Mouse (Mus musculus): ENCODE measurements at regions not wholly inside any gene's neighbourhood (a gene's known extent, or its start where the extent isn't known, plus 50 kb on each side); places are given as distances from the start of the nearest gene placed in this dataset.

DNA sequence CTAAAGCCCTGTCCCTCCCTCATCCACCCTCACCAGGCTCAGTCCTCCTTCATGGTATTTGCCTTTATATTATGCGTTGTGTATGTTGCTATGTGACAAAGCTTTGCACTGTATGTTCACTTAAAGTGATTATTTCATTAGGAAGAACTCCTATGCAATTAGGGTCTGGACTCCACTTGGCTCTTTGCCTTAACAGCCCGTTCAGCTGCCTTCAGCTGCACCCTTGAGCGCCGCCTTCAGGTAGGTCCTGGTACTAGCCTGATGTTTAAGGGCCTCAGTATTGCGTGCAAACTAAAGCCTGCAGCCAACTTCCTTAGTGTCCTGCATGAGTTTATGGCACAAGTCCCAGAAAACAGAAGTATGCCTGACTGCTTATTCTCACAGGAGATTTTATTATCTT, 101.9 kb upstream of the Rasgrp1 start:
- no peak for TF ChIP-seq POLR2A (IDR thresholded peaks at IDR 0.05; ENCODE audit: borderline replicate concordance, low read depth, low read length)
- TF ChIP-seq CTCF (IDR thresholded peaks at IDR 0.05; ENCODE audit: low read depth, low read length) = peak; percentile 68; the same call in 1 of the 2 replicates
- H3K4me1 ChIP-seq (ENCODE audit: control insufficient read depth, insufficient read depth, low read length) = peaks cover 11% of the 10 kb centered on the region
- H3K27ac ChIP-seq (ENCODE audit: insufficient read depth, low read depth, low read length) = no peak overlapping the region; the same call in 1 of the 2 replicates
- no peak overlapping the region for H3K4me3 ChIP-seq (ENCODE audit: insufficient read depth, low read length)

DNA sequence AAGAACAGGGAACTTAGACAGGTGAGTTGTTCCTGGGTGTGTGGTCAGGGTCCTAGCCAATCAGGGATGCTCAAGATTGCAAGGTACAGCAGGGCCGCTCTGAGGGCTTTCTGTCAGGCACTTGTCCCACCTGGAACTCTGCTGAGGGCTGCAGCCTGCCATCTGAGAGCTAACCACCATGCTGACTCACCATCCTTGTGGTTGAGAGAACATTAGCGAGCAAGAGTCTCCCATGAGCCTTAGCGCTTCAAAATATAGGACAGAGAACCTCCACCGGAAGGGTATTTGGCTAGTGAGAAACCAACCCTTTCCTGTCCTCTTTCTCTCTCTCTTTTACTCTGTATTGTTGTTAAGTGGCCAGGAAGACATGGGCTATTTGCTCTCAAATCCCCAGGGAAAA, 104.1 kb upstream of the Rasgrp1 start:
- Histone ChIP-seq H3K27ac (ENCODE audit: insufficient read depth, low read depth, low read length) (no peak overlapping the region), H3K4me3 (ENCODE audit: insufficient read depth, low read length) (no peak overlapping the region)

DNA sequence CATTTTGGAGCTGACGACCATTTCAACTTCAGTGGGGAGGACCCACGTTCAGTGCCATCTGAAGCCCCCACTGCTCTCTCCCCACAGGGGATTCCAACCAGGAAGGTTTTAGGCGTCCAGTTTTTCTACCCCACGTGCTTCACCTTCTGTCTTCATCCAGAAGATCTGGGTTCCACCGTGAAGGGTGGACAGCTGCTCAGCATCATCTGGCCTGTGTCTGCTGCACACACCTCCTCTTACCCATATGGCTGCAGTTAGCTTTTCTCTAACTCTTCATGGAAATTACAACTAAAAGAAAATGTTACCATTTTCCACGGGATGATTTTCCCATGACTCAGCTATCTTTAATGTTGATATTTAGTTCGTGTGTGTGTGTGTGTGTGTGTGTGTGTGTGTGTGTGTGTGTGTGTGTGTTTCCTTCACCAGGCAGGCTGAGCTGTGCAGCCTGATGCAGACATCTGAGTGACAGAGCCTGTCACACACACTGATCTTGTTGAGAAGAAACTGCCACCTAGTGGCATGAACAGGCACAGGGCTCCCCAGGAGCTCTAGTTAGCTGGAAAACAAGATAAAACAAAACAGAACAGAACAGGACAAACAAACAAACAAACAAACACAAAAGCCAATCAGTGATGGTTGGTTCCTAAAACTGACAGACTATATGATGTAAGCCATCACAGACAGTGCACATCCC, 107.5 kb upstream of the Rasgrp1 start:
- no peak for TF ChIP-seq CTCF (IDR thresholded peaks at IDR 0.05; ENCODE audit: low read depth, low read length)
- no peak for TF ChIP-seq POLR2A (IDR thresholded peaks at IDR 0.05; ENCODE audit: borderline replicate concordance, low read depth, low read length)
- H3K4me1 ChIP-seq (ENCODE audit: control insufficient read depth, insufficient read depth, low read length) = peaks cover 7% of the 10 kb centered on the region

More for the DNA sequence above, 104.1 kb upstream of the Rasgrp1 start:
- TF ChIP-seq CTCF (IDR thresholded peaks at IDR 0.05; ENCODE audit: low read depth, low read length) (no peak), POLR2A (IDR thresholded peaks at IDR 0.05; ENCODE audit: borderline replicate concordance, low read depth, low read length) (no peak)
- peaks cover 11% of the 10 kb centered on the region for H3K4me1 ChIP-seq (ENCODE audit: control insufficient read depth, insufficient read depth, low read length)

DNA sequence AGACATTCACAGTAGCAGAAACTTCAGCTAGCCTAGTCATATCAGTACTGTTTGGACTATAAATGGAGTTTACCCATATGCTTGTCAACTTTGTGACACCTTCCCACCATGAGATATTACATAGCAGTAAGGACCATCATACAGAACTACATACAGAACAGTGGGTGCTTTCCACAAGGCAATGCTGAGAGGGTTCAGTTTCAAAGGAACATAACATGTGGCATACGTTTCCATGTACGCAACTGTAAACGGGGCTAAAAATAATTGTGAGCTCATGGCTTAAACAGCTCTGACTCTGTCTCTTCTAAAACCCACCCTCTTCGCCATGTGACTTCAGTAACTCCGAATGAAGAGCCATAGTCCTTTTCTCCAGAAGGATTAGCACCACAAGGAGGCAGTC, 109.0 kb upstream of the Rasgrp1 start:
- TF ChIP-seq CTCF (IDR thresholded peaks at IDR 0.05; ENCODE audit: low read depth, low read length) = no peak
- TF ChIP-seq POLR2A (IDR thresholded peaks at IDR 0.05; ENCODE audit: borderline replicate concordance, low read depth, low read length) = no peak
- Histone ChIP-seq H3K27ac (ENCODE audit: insufficient read depth, low read depth, low read length) (no peak overlapping the region), H3K4me1 (ENCODE audit: control insufficient read depth, insufficient read depth, low read length) (peaks cover 4% of the 10 kb centered on the region), H3K4me3 (ENCODE audit: insufficient read depth, low read length) (no peak overlapping the region)

More for the DNA sequence above, 107.5 kb upstream of the Rasgrp1 start:
- H3K27ac ChIP-seq (ENCODE audit: insufficient read depth, low read depth, low read length) = no peak overlapping the region
- no peak overlapping the region for H3K4me3 ChIP-seq (ENCODE audit: insufficient read depth, low read length)

DNA sequence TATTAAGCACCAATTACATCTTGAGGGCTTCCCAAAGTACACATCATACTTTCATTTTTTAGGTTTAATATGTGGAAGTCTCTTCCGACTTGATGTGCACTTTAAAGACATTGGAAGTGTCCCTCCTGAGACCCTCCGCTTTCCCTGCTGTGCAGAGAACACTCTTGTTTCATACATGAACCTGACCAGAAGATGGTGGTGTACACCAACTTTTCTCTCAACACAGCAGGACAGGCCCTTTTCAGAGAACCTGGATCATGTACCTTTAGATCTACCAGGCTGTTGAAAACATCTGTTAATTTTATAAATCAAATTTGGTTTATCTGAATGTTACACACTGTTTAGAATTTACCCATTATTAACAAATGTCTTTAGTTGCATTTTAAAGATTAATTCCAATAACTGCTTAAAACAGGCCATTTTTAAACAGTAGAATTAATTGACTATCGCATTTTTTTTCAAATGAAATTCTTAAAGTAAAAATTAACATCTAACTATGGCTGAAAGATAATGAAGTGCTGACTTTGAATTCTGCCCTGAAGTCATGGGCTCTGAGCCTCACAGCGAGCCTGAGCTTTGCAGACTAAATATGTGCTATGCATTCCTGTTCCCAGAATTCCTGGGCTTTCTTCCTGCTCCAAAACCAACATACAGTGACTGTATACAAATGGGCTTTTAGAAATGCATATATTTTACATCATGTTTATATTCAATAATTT, 112.4 kb upstream of the Rasgrp1 start:
- Histone ChIP-seq H3K4me1 (ENCODE audit: control insufficient read depth, insufficient read depth, low read length) (no peaks in the 10 kb centered on the region), H3K4me3 (ENCODE audit: insufficient read depth, low read length) (no peak overlapping the region), H3K27ac (ENCODE audit: insufficient read depth, low read depth, low read length) (no peak overlapping the region)
- no peak for TF ChIP-seq CTCF (IDR thresholded peaks at IDR 0.05; ENCODE audit: low read depth, low read length)
- TF ChIP-seq POLR2A (IDR thresholded peaks at IDR 0.05; ENCODE audit: borderline replicate concordance, low read depth, low read length) = no peak

DNA sequence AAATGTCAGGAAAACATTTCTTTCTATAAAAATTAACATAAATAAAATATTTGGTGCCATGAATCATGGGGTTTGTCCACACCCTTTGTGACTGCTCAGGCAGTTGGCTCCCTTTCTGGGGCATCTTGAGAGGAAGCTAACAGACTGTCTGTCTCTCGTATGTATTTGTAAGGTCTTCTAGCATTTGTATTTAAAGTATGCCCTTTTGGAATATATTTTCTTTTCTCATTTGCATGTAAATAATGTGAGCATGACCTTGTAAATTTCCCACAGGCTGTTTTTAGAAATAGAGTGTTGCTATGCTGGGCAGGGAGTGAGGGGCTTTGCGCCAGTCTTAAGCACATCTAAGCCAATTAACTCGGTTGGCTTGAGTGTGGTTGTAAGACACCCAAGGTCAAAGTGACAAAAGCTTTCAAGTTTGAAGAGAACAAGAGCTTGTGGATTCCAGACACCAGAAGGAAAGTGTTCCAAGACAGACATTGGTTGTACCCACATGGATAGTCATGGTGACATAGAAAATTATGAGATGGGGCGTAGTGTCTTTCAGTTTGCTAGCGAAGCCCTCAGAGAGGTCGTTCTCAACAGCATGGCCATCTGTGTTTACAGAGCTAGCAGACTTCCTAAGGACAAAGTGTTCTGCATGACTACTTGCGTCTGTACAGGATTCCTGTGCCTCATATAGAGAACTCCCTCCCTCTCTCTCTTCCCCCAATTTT, 113.1 kb upstream of the Rasgrp1 start:
- Histone ChIP-seq H3K4me1 (ENCODE audit: control insufficient read depth, insufficient read depth, low read length) (no peaks in the 10 kb centered on the region), H3K4me3 (ENCODE audit: insufficient read depth, low read length) (no peak overlapping the region), H3K27ac (ENCODE audit: insufficient read depth, low read depth, low read length) (no peak overlapping the region)
- TF ChIP-seq POLR2A (IDR thresholded peaks at IDR 0.05; ENCODE audit: borderline replicate concordance, low read depth, low read length) (no peak), CTCF (IDR thresholded peaks at IDR 0.05; ENCODE audit: low read depth, low read length) (no peak)

DNA sequence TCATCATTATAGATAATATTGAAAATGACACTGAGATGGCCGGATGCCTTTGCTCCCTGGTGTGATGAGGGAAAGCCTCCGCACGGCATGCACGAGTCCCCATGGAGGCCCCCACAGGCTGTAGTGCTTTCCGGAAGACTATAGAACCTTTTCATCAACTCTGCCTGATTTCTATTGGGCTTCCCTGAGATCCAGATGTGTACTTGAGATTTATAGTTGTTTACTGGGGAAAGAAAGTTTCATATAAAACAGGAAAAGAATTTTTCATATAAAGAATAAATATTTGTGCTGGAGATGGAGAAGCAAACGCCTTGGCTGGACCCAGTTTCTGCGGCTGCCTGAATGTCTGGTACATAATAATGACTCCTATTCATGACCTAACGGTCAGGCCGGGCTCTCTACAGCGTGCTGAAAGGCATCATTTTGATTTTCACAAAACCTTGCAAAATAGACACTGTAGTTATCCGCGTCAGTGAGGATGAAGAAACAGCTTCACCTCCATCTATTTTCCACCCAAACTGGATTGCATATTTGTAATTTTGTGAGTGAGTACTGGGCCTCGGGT, 113.7 kb upstream of the Rasgrp1 start:
- H3K4me3 ChIP-seq (ENCODE audit: insufficient read depth, low read length) = no peak overlapping the region
- H3K27ac ChIP-seq (ENCODE audit: insufficient read depth, low read depth, low read length) = no peak overlapping the region
- no peak for TF ChIP-seq CTCF (IDR thresholded peaks at IDR 0.05; ENCODE audit: low read depth, low read length)
- no peak for TF ChIP-seq POLR2A (IDR thresholded peaks at IDR 0.05; ENCODE audit: borderline replicate concordance, low read depth, low read length)
- H3K4me1 ChIP-seq (ENCODE audit: control insufficient read depth, insufficient read depth, low read length) = no peaks in the 10 kb centered on the region

DNA sequence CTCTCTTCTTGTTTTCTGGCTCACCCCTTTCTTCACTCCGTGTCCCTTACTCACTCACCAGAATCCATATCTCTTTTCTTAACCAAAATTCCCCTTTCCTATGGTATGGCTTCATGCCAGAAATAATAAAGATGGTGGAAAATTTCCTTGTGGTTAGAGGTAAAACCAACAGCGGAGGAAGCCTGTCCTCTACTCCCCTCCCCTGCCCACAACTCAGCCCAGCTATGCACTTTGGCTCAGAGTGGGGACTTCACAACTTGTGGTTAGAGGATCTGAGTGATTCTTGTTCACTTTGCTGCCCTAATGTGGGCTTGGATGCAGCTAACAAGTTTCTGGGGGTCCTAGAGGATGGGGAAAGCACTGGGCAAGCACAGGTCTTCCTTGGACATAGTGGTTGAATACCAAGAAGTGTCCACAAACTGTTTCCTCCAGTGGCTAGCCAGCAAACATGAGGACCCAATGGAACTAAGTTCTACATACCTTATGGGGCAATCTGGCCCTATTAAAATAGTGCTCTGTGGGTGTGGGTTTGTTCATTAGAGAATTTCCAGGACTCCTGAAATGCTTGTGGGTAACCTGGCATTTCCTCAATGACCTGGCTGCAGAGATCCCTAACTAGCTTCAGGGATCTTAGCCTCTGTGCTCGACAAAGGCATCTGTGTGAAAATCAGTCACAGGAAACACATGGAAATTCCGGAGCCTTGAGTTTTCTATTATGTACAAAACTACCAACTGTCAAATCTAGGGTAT, 118.9 kb upstream of the Rasgrp1 start:
- Histone ChIP-seq H3K4me1 (ENCODE audit: control insufficient read depth, insufficient read depth, low read length) (no peaks in the 10 kb centered on the region), H3K4me3 (ENCODE audit: insufficient read depth, low read length) (no peak overlapping the region), H3K27ac (ENCODE audit: insufficient read depth, low read depth, low read length) (no peak overlapping the region)
- TF ChIP-seq POLR2A (IDR thresholded peaks at IDR 0.05; ENCODE audit: borderline replicate concordance, low read depth, low read length) = no peak

DNA sequence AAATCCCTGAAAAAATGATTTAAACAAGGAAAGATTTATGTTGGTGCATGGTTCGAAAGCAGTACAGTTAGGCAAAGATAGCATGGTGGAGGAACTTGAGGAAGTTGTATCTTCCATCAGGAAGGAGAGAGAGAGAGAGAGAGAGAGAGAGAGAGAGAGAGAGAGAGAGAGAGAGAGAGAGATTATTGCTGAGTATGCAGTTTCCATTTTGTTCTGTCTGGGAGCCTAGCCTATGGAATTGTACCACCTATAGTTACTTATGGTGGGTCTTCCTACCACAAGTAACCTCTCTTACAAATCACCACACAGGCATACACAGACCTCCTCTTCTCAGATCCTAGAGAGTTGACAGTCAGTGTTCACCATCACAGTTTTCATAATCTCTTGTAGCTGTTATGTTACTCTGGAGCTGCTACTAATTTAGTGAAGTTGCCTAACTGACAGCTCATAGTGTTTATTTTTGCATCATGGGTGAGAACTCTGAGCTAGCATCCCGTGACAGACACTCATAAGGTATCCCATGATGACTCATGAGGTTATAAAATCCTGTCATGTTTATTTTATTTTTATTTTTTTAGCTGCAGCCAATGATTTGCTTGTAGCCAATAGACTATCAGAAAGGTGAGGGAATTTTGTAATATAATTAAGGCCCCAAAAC, 132.2 kb upstream of the Rasgrp1 start:
- Histone ChIP-seq H3K27ac (ENCODE audit: insufficient read depth, low read depth, low read length) (peak overlapping the region; percentile 78), H3K4me1 (ENCODE audit: control insufficient read depth, insufficient read depth, low read length) (peaks cover 9% of the 10 kb centered on the region; the same call in 1 of the 2 replicates), H3K4me3 (ENCODE audit: insufficient read depth, low read length) (no peak overlapping the region)
- TF ChIP-seq CTCF (IDR thresholded peaks at IDR 0.05; ENCODE audit: low read depth, low read length) (no peak), POLR2A (IDR thresholded peaks at IDR 0.05; ENCODE audit: borderline replicate concordance, low read depth, low read length) (no peak)
